Mouse (Mus musculus) fat pad, adult 2 months (tissue): ENCODE measurements around the gene Prkcb.

Source experiments
- DNase-seq: peaks from one replicate; pipeline ENCODE4 v3.0.0-alpha.2; 2011; ENCODE audit warnings: low read depth, low spot score; ENCODE audit errors: extremely low read depth

Gene Prkcb

GRCm38 (mm10) chr7:122452671-122453070 lies 164.1 kb downstream of the Prkcb start:
- DNase-seq = no peak

GRCm38 (mm10) chr7:122459203-122459965 lies 170.8 kb downstream of the Prkcb start:
- peak; percentile 16 for DNase-seq

GRCm38 (mm10) chr7:122460020-122460419 lies 171.5 kb downstream of the Prkcb start:
- DNase-seq = no peak

- no peak for DNase-seq
Measured at GRCm38 (mm10) chr7:122465823-122466549, 177.4 kb downstream of the Prkcb start.

- no peak for DNase-seq
Measured at GRCm38 (mm10) chr7:122466722-122467121, 178.2 kb downstream of the Prkcb start.

- DNase-seq = no peak
Measured at GRCm38 (mm10) chr7:122467831-122468230, 179.3 kb downstream of the Prkcb start.

GRCm38 (mm10) chr7:122470370-122471280 lies 182.1 kb downstream of the Prkcb start:
- DNase-seq = no peak

- DNase-seq = no peak
Measured at GRCm38 (mm10) chr7:122472223-122472622, 183.7 kb downstream of the Prkcb start.

GRCm38 (mm10) chr7:122475038-122475437 lies 186.5 kb downstream of the Prkcb start:
- DNase-seq = no peak

- no peak for DNase-seq
Measured at GRCm38 (mm10) chr7:122476697-122477096, 188.1 kb downstream of the Prkcb start.

- no peak for DNase-seq
Measured at GRCm38 (mm10) chr7:122477118-122477517, 188.6 kb downstream of the Prkcb start.

GRCm38 (mm10) chr7:122477566-122478564 lies 189.3 kb downstream of the Prkcb start:
- no peak for DNase-seq

GRCm38 (mm10) chr7:122483949-122484348 lies 195.4 kb downstream of the Prkcb start:
- DNase-seq = no peak

- DNase-seq = no peak
Measured at GRCm38 (mm10) chr7:122487929-122488571, 199.5 kb downstream of the Prkcb start.

- DNase-seq = no peak
Measured at GRCm38 (mm10) chr7:122492041-122492440, 203.5 kb downstream of the Prkcb start.

GRCm38 (mm10) chr7:122492936-122493335 lies 204.4 kb downstream of the Prkcb start:
- no peak for DNase-seq

GRCm38 (mm10) chr7:122494088-122494487 lies 205.5 kb downstream of the Prkcb start:
- DNase-seq = no peak

GRCm38 (mm10) chr7:122497516-122497915 lies 209.0 kb downstream of the Prkcb start:
- DNase-seq = no peak

GRCm38 (mm10) chr7:122498461-122498860 lies 209.9 kb downstream of the Prkcb start:
- no peak for DNase-seq
